Comparison of ENCODE assay signal across 24 mouse cellular contexts in genomic region chr14:116308541-116308940, GRCm38 (mm10).
DNase-seq lines count a peak whose midpoint lies in the region; ATAC-seq and TF ChIP-seq lines count a peak whose summit lies in the region.
"Had no signal": no experiment of that assay in that cellular context is flagged by ENCODE, and none has a peak within 500 bp of the region (broad histone marks: within the 10 kb centered on the region; RNA-seq: fewer than 3 reads in every experiment).

No protein-coding gene starts in this region.

- H3K79me2 ChIP-seq in liver, adult 2 months (ENCODE audit: control insufficient read depth, insufficient read depth, low read length), result no peaks in the 10 kb centered on the region

- WGBS in liver, adult 2 months, result 79% methylated on average over 2 of the region's 2 CpGs
- WGBS in liver, embryonic 11.5 days, result 73% methylated on average over 2 of the region's 2 CpGs
- WGBS in lung, embryonic 15.5 days, result 50% methylated on average over 2 of the region's 2 CpGs

- DNase-seq in liver, adult 2 months (ENCODE audit: extremely low read depth, low read depth, low spot score), result peak; percentile 60
- DNase-seq in liver, embryonic 11.5 days (ENCODE audit: low spot score), result no peak
- DNase-seq in lung, postnatal 36 days, result no peak
- peak; percentile 2 for DNase-seq in lung, postnatal 10 days
- no peak for DNase-seq in lung, postnatal 14 days
- DNase-seq: adrenal gland, adult 8-10 months; adrenal gland, postnatal 14 days; adrenal gland, postnatal 36 days; B cell, adult 2 months; cerebellum, adult 11-12 months; cerebellum, adult 2 months; cerebellum, adult 9-10 months; cerebellum, postnatal 10 days; cerebellum, postnatal 25 days had no signal

- no peak for TF ChIP-seq POLR2A in liver, adult 2 months (IDR thresholded peaks at IDR 0.05; ENCODE audit: extremely low read depth, insufficient read depth, low read length)

- no peak overlapping the region for H3K4me3 ChIP-seq in liver, adult 2 months (ENCODE audit: insufficient read depth, low read depth, low read length)
- no peak overlapping the region for H3K4me3 ChIP-seq in liver, embryonic 11.5 days (ENCODE audit: low read depth, low read length)
- H3K4me3 ChIP-seq in lung, embryonic 15.5 days, result no peak overlapping the region
- H3K4me3 ChIP-seq: embryonic facial prominence, embryonic 10.5 days; embryonic facial prominence, embryonic 12.5 days; forebrain, embryonic 13.5 days; forebrain, embryonic 15.5 days had no signal

- H3K27ac ChIP-seq in liver, adult 2 months (replicated peaks; ENCODE audit: insufficient read depth, low read depth, low read length), result no peak overlapping the region
- no peak overlapping the region for H3K27ac ChIP-seq in liver, embryonic 11.5 days (ENCODE audit: low read depth, low read length)
- H3K27ac ChIP-seq in lung, embryonic 15.5 days, result no peak overlapping the region
- H3K27ac ChIP-seq: embryonic facial prominence, embryonic 10.5 days; embryonic facial prominence, embryonic 12.5 days; forebrain, embryonic 13.5 days; forebrain, embryonic 15.5 days had no signal

- no peaks in the 10 kb centered on the region for H3K27me3 ChIP-seq in liver, adult 2 months (ENCODE audit: control insufficient read depth, insufficient read depth, low read length)
- no peaks in the 10 kb centered on the region for H3K27me3 ChIP-seq in liver, embryonic 11.5 days (replicated peaks; ENCODE audit: control insufficient read depth, insufficient read depth, low read length)
- H3K27me3 ChIP-seq in lung, embryonic 15.5 days, result no peaks in the 10 kb centered on the region
- H3K27me3 ChIP-seq: CH12.LX; embryonic facial prominence, embryonic 12.5 days; forebrain, embryonic 13.5 days; forebrain, embryonic 15.5 days; Patski had no signal

- H3K36me3 ChIP-seq in liver, adult 2 months (ENCODE audit: control insufficient read depth, insufficient read depth, low read length), result no peaks in the 10 kb centered on the region
- no peaks in the 10 kb centered on the region for H3K36me3 ChIP-seq in liver, embryonic 11.5 days (ENCODE audit: control insufficient read depth, insufficient read depth, low read length)
- H3K36me3 ChIP-seq in lung, embryonic 15.5 days, result no peaks in the 10 kb centered on the region
- H3K36me3 ChIP-seq: embryonic facial prominence, embryonic 10.5 days; embryonic facial prominence, embryonic 12.5 days; forebrain, embryonic 15.5 days; G1E had no signal

- ATAC-seq in liver, embryonic 11.5 days (replicated peaks; ENCODE audit: low FRiP score), result no peak
- ATAC-seq in lung, embryonic 15.5 days (ENCODE audit: borderline replicate concordance, extremely low read depth, low FRiP score, low TSS enrichment), result peak; percentile 62; the same call in 1 of the 2 replicates
- ATAC-seq: activated CD4-positive, CD25-positive, alpha-beta regulatory T cell, adult 4 months; CD4-positive, CD25-positive, alpha-beta regulatory T cell, adult 4 months; forebrain, embryonic 13.5 days; forebrain, embryonic 15.5 days; Patski had no signal

- no peaks in the 10 kb centered on the region for H3K9me3 ChIP-seq in liver, embryonic 11.5 days (ENCODE audit: control insufficient read depth, low read length)
- H3K9me3 ChIP-seq in lung, embryonic 15.5 days, result no peaks in the 10 kb centered on the region
- H3K9me3 ChIP-seq: embryonic facial prominence, embryonic 10.5 days; embryonic facial prominence, embryonic 12.5 days; forebrain, embryonic 13.5 days; forebrain, embryonic 15.5 days had no signal

- TF ChIP-seq CTCF in liver, adult 2 months (IDR thresholded peaks at IDR 0.05; ENCODE audit: low read depth, low read length), result no peak

- no peak overlapping the region for H3K9ac ChIP-seq in liver, adult 2 months (ENCODE audit: low read depth, low read length)
- H3K9ac ChIP-seq in liver, embryonic 11.5 days (ENCODE audit: low read depth, low read length), result no peak overlapping the region
- H3K9ac ChIP-seq in lung, embryonic 15.5 days, result no peak overlapping the region
- H3K9ac ChIP-seq: embryonic facial prominence, embryonic 12.5 days; forebrain, embryonic 13.5 days; forebrain, embryonic 15.5 days had no signal

- H3K4me2 ChIP-seq in liver, embryonic 11.5 days, result no peak overlapping the region
- H3K4me2 ChIP-seq in lung, embryonic 15.5 days, result no peak overlapping the region
- H3K4me2 ChIP-seq: embryonic facial prominence, embryonic 12.5 days; forebrain, embryonic 13.5 days; forebrain, embryonic 15.5 days had no signal

- no peaks in the 10 kb centered on the region; the same call in 1 of the 2 replicates for H3K4me1 ChIP-seq in liver, adult 2 months (ENCODE audit: control insufficient read depth, insufficient read depth, low read length)
- H3K4me1 ChIP-seq in liver, embryonic 11.5 days (replicated peaks; ENCODE audit: control insufficient read depth, insufficient read depth, low read length), result no peaks in the 10 kb centered on the region
- H3K4me1 ChIP-seq in lung, embryonic 15.5 days, result no peaks in the 10 kb centered on the region
- H3K4me1 ChIP-seq: embryonic facial prominence, embryonic 10.5 days; embryonic facial prominence, embryonic 12.5 days; forebrain, embryonic 13.5 days; forebrain, embryonic 15.5 days had no signal

Comparison
In these comparisons a context has a peak if more than half of its experiments do, and no peak if none do; other contexts are left out.
1. DNase-seq: peak in liver, adult 2 months (single experiment) and lung, postnatal 10 days (single experiment); none in liver, embryonic 11.5 days (single experiment), lung, postnatal 36 days (single experiment) and lung, postnatal 14 days (single experiment).